Mouse (Mus musculus) E14TG2a.4 (cell line): ENCODE results near the gene 4930402F06Rik.

Source experiments
- CTCF ChIP-seq: conservative IDR thresholded peaks from 2 replicates; pipeline ENCODE4 v1.5.1; 2014; ENCODE audit warnings: low read length
- NANOG ChIP-seq: IDR thresholded peaks from 2 replicates; pipeline ENCODE4 v1.6.1; 2014; ENCODE audit warnings: borderline replicate concordance, low read length, mixed read lengths
- POU5F1 ChIP-seq: IDR thresholded peaks from 2 replicates; pipeline ENCODE4 v1.6.1; 2014; ENCODE audit warnings: low read length, borderline replicate concordance

GRCm38 (mm10) chr2:35349184-35349583 is 47.8 kb downstream of the 4930402F06Rik start:
- TF ChIP-seq CTCF (no peak), NANOG (no peak), POU5F1 (no peak)
